Mouse (Mus musculus) adrenal gland, adult (tissue): ENCODE data around the gene Slc38a3.

Experiments used
- DNase-seq, 2 experiments: peaks; one replicate each; pipeline ENCODE4 v3.0.0; 2022 to 2023; ENCODE audit warnings: low spot score in 1 of 2; ENCODE audit not compliant: inconsistent age in 2 of 2

Gene Slc38a3

DNA sequence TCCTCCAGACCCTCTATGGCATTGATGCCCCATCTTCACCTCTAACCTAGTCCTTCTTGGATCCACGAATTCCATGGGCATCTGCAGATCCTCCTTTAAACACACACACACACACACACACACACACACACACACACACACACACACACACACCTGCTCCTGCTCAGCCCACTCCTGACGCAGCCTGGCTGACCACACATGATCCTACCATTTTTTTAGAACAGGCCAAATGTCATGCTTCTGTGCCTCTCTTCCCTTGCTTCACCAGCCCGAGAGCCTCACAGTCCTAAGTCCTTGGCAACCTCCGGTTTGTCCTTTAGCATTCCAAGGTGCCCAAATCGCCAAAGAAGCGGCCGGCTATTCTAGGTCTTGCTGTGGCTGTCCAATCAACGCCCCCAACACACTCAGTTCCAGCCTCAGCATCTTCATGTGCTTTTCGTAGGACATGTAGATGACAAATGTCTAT is at the start of gene Slc38a3:
Gene Slc38a3, minus strand, starts transcription at position 51 of the 466 bp plus-strand sequence.
- DNase-seq = no peak

DNA sequence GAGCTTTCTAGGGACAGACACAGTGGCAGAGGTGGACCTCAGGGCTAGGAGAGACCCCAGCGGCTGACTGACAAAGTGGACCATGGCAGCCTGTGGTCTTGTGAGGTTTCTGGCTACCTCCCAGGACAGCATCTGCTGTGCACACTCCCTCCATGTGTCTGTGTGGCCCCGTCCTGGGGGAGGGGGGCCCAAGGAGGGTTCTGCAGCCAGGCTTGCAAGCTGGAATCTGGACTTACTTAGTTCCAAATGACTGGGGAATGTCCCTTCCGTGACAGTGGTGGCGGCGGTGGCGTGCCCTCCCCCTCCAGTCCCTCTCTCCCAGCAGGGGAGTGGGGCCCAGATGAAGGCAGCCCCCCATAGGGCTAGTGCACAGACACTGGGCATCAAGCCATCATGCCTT is 47.6 kb upstream of the Slc38a3 start:
- no peak for DNase-seq

DNA sequence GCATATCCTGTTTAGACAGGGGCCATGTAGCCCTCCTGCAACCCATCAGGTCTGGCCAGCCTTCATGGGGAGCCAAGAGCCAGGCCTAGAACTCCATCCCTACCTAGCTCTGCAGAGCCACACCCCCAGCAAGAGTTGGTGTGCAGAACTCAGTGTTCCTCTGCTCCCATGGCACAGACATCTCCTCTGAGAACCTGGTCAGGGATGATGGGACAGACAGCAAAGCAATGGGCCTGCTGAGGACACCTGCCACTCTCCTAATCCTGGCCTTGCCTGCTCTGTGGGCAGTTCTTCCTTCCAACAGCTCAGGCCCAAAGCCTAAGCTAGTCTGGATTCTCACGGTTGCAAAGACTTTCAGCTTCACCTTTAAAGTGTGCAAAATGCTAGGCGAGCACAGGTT is 46.3 kb upstream of the Slc38a3 start:
- DNase-seq = no peak

DNA sequence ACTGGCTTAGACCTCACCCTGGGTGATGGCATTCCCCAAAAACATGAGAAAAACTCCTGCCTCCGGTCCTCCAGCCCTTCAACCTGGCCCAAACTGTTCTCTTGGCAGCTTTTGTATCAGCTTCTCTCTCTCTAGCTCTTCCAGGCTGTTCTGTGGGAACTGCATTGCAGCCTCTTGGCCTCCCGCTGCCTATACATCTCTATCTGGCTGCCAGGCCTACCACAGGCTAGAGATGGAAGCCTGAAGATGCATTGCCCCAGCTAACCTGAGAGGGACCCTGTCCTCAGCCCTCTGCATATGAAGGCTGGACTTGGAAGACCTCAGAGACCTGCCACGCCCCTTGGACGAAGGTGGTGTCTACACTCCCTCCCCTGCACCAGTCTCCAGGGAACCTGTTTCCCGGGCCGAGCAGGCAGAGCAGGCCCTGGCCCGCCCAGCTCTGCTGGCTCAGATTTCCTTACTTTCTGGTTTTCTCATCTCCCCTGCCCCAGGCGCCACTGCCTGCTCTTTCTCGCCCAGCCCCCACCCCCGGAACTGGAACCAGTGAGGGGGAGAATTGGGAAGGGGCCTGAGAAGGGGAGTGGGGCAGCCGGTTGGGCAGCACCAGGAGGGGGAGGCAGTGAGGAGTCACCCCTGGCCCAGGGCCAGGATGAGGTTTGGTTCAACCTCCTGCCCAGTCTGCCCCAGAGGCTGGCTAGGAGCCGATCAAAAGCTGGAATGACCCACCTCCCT is 45.1 kb upstream of the Slc38a3 start:
- peak in 1 of 2 experiments; percentile 67 for DNase-seq

DNA sequence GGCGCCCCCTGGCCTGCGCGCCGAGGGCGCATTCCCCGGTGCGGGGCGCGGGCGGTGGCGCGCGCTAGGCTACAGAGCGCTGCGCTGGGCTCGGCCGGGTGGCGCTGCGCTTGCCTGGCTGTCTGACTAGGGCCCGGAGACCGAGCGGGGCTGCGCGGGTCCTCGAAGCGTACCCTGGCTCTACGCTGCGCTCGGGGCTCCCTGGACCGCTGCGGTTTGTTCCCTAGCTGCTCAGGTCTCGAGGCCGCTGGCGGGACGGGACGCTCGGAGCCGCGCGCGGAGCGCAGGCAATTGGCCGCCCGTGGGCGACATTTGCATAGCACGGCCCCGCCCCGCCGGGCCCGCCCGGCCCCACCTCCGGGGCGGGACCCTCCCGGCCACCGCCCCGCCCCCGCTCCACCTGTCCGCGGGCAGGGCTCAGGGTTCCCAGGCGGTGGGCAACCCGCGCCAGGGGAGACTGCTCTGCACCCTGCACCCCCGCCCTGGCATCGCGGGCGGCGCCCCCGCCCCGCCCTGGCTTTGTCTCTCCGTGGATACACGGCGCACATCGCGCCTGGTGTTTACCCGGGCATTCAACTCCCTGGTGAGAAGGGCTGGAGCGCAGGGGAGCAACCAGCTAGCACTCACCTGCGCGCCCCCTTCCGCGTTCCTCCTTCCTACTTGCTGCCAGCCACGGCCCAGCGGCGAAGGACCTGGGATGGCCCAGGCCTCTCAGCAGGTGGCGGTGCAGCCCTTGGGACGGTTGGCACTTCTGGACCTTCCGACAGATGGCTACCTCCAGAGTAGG is 40.6 kb upstream of the Slc38a3 start, which contains the start of gene Sema3f:
Gene Sema3f, minus strand, starts transcription at position 779 of the 787 bp plus-strand sequence.
- DNase-seq = peak; percentile 89 to 94

DNA sequence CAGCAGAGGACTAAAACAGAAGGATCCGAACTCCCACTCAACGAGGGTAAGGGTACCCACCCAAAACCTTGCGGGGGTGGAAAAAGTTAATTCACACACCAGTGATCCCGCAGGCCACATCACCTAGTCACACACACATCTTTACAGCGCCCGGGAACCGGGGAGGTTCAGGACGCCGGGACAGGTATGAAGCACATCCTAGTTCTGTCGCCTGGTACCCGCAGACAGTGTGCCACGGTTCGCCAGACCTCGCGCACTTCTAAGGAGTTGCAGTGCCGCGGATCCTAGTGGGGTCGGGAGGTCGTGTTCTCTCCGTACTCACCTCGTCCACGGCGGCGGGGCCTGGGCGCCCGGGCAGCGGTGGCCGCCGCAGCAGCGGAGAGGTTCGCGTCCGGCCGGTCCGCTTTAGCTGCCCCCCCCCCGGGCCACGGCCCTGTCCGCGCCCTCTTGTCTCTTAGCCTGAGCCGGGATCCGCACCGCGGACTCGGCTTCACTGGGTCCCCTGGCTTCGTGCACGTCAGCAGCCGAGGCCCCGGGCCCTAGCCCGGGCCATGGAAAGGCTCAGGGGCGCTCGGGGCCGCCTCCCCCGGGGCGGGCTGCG is 39.9 kb upstream of the Slc38a3 start:
- DNase-seq = peak; percentile 38 to 65

DNA sequence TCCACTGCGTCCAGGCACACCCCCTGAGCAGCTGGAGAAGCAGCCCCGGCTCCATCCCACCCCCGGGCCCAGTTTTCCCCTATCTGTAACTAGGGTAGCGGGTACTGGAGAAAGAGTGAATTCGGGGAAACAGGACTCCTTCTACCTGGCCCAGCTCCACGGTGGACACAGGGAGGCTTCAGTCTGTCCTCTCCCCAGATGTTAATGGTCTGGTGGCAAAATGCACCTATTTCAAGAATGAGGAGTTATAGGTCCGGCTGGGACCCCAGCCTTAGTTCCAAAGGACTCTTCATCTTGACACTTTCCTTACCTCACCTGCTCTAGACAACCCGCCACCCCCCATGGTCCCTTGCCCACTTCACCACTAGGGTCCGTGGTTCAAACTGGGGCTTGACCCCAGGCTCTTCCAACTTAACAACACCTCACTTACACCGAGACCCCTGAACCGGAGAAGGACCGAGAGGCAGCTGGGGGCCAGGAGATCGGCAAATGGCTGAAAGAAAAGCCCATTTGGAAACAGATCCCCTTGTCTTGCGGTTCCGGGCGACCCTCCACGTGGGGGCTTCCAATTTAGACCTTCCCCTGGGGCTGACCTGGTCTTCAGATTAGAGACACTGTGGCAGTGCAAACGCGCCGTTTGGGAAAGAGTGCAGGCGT is 39.2 kb upstream of the Slc38a3 start:
- DNase-seq = no peak

DNA sequence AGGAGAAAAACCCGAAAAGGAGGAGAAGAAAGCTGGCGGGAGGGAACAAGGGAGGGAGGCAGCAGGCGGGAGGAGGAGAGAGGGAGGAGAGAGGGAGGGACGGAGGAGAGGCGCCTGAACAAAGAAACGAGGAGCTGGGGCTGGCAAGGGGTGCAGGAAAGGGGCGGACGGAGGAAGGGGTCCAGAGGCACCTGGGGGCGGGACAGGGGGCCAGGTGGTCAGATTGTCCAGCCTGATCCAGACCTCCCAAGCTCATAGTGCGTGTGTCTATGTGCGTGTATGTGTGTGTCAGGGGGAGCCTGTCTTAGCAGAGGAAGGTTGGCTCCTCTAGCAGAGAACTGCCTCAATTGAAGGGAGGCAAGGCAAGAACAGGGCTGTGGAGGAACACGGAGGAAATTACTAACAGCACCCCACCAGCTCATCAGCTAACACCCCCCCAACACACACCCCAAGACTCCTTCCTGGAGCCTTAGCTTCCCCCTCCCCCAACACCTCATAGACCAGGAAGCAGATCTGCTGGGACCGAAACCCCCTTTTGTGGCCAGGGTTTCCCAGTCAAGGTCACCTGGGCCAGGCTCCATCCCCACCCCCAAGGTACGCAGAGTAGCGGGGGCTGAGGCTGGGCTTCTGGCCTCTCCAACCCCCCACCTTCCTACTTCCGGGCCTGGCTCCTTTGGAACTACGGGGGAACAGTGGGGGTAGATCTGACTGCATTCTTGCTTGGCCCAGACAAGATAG is 38.5 kb upstream of the Slc38a3 start:
- DNase-seq = peak in 1 of 2 experiments; percentile 48

DNA sequence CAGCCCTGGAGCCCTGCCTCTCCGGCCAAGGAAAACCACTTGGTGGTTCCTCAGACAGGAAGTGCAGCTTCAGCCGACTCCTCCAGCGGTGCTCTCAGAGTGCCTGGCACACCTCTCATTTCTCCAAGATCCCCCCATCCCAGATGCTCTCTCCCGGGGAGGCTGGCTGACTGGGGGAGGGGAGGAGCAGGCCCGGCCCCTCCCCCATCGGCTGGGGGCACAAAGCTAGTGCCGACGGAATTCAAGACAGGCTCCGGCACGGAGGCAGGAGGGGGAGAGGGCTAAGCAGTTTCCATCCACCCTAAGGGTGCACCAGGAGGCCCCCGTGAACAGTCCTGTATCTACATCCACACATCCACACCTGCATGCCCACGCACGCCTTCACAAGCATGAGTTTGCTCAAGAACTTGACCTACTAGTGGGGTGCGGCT is 37.5 kb upstream of the Slc38a3 start:
- DNase-seq = no peak

DNA sequence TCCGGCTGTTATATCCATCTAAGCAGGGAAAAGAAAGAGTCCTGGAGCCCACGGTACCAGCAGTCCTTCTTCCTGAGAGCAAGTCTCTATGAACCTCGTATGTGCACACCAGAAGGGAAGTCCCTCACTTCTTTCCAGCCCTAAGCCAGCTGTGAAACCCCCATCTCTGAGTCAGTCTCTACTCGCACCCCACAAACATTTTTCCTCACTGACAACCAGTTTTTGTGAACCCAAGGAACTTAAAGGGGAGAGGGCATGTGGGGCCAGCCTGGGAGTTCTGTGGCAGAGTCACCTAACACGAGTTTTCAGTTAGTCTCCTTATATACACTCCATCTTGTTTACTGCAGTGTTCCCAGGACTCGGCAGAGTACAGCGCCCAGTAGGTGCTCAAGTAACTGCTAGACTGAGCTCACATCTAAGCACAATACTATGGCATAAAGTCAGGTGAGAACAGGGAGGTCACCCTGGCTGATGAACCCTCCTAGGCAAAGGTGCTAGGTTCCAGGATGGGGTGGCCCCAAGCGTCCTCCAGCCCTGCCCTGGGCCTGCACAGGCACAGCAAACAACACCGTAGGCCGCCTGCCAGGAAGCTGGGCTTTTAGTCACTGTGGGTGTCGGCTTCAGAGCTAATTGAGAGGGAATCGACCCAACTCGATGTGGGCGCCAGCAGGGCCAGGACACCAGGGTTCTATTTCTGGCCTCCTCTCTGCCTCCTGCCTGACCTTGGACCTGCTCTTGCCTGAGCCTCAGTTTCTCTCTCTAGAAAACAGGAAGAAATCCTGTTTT is 34.2 kb upstream of the Slc38a3 start:
- no peak for DNase-seq

DNA sequence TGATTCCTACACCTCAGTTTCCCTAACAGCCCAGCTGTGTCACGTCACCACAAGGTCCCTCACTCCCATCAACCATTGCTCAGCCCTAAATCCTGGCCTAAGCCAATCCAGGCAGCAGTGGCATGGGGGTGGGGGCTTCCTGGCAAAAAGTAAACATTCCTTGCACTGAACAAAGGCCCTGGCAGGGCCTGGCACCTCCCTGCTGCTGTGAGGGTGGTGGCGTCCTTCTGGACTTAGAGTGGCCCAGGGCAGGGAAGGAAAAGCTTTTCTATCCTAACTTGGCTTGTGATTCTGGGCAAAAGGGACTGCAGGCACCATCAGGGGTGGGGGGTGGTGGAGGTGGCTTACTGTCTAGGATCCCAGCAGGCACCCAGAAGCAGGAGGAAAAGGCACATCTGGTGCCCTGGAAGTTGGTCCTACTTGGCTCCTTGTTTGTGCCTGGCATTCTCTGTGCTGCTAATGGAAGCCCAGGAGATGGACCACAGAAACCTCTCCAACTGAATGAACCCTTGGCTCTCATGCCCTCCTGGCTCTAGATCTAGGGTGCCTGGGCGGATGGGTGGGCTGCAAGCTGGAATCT is 33.4 kb upstream of the Slc38a3 start:
- no peak for DNase-seq

DNA sequence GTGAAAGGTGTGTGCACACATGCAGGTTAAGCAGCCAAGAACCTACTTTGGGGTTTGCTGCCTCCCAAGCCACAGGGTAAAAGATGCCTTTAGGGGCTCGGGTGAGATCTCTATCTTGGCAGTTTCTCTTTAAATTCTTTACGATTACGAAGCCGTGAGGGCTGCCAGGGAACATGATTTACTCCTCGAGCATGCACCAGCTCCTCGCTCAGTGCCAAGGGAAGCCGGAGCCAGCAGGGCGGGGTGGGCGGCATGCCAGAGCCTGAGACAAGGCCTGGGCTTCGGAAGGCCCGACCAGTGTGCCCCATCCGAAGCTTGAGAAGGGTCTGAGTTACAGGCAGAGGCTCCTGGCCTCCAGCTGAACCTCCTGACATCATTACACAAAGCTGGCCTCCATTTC is 32.3 kb upstream of the Slc38a3 start:
- peak; percentile 82 to 91 for DNase-seq

DNA sequence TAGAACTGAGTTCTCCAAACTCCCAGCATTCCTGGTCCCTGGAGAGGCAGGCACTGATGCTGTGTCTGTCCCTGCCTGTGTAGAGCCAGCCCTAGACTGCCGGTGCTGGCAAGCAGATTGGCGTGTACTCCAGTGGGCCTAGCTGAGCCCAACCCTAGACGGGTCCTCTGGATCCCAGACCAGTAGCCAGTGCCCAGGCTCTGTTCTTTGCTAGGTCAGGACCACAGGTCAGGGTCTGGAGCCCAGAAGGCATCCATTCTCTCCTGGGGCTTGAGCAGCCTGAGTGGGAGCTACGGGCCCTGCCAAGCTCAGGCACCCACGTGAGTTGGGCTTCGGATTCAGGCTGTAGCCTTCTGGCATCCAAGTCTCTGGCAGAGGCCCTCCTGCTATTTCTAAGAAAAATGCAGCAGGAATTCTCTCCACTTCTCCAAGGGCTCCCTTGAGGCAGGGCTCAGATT is 30.8 kb upstream of the Slc38a3 start:
- peak in 1 of 2 experiments; percentile 50 for DNase-seq

DNA sequence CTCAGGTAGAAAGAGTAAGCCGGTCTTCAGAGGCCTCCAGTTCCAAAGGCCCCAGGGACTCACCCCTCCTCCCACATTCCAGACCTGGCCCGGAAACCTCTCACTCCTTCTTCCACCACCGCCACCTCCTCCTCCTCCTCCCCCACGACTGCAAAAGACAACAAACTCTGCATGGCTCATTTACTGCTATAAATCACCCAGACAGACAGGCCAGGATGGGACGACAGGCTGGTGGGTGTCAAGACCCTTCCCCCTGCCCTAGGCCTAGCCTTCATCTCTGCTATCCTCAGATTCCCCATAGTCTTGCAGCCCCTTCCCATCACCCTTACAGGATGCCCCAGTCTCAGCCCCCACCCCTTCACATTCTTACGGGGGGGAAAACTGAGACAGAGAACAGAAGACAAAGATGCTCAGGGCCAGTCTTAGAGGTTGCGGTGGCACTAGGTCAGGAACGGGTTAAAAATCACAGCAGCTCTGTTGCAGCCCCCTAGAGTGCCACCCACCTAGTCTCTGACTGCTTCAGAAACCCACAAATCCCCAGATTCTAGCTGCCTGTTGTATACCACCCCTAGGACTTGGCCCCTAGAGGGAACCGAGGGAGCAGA is 30.1 kb upstream of the Slc38a3 start:
- DNase-seq = peak in 1 of 2 experiments; percentile 28

DNA sequence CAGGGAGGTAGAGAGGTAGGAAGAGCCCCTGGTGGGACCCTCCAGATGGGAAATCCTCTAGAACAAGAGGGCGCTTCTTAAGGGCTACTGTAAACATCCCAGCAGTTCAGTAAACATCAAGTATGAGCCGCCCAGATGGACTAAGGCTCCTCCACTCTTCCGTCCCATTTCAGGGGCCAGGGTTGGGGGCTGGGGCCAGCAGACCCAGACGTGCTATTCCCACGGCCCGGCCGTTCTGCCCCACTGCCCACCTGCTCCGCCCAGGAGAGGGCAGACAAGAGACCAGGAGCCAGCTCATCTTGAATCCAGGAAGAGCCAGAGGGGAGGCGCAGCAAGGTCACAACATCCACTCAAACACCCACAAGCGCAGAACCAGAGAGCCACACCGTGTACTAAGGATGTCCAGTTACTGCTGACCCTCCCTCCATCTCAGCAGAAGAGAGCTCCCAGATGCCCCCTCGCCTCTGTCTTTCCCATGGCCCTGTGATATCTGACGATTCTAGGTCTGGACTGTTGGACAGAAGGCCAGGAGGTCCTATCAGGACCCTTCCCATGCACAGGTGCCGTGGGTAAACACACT is 29.4 kb upstream of the Slc38a3 start:
- DNase-seq = peak in 1 of 2 experiments; percentile 48

DNA sequence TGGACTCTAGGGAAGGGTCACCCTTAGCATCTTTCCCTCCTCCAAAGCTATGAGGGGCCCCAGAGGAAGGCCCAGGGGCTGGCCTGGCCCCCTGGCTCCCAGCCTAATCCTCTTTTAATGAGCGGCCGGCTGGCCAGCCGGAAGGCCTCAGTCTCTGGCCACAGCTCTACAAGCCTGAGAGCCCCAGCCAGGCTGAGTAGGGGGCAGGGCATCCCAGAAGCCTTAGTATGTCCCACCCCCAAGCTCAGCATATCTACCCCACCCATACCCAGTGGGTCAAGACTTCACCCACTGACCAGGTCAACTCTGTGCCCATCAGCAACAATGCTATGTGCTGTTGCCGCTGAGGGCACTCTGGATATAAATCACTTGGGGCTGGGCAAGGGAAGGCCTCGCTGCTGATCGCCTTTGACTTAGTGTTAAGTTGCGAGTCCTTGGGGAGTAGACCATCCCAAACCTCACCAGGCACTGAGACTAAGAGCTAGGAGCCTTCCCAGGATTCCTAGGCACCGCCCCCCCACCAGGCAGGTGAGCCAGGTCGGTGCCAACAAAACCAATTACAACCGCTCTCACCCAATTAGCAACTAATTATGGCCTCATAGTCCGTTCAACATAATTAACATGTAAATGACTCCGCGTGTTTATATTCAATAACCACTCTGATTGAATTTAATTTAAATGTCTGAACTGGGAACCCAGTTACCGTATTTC is 28.6 kb upstream of the Slc38a3 start:
- DNase-seq = no peak

DNA sequence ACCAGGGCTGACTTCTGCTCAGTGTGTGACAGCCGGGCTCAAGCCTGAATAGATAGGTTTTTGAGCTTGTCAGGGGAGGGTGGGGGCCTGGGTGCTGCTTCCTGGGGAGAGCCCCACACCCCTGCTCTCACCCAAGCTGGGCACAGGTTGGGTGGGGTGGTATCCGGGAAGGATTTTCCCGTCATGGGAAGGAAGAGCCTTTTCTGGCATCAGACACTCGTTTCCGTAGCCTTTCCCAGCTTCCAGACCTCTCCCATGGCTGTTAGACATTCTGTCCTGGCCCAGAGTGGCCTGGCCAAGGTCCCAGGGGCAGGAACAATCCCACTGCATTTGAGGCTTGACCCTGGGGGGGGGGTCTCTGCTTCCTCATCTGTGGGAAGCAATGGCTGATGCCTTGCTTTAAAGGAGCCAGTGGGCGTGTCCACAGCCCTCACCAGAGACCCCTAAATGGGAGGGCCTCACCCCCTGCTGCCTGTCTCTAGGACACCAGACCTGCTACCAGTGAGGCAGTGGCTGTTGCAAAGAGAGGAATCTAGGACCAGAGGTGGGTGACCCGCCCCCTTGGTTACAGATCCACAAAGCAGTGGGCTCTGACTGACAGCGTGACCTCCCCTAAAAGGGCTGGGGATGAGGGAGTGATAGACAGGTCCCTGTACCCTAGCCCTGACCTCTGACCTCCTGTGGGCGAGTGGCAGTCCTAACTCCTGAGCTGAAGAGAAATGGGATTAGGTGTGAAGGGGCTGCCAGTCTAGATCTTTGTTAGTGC is 27.7 kb upstream of the Slc38a3 start:
- DNase-seq = peak in 1 of 2 experiments; percentile 74
